Mouse (Mus musculus): ENCODE data around the gene Plin5.
"Not testable (repeated sequence)": the region's sequence is repeated elsewhere in the genome, so short reads cannot be mapped to it uniquely, and the experiment has no call there.

Gene Plin5

DNA sequence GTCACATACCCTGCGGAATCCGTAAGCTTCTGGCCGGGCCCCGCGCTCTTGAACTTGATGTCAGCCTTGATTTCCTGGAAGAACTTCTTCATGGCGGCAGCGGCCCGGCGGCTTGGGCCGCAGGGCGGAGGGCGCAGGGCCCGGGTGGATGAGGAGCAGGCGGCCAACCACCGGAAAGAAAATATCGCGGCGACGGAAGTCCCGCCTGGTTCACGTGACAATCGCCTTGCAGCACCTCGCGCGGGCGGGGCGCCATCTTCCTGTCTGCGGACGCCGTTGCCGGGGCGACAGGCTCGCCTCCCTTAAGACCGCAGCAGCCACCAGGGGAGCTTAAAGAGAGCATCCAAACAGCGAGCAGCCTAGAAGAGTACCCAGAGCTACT is 42.6 kb downstream of the Plin5 start, which contains the start of gene Ubxn6:
Gene Ubxn6, minus strand, starts transcription at position 202 of the 382 bp plus-strand sequence.
- ATAC-seq (ENCODE audit: insufficient number of reproducible peaks, low FRiP score, low TSS enrichment) = peak; percentile 34

- no peak; the same call in 1 of the 2 replicates for ATAC-seq (ENCODE audit: insufficient number of reproducible peaks, low FRiP score, low TSS enrichment)
Measured at GRCm38 (mm10) chr17:56074097-56074826, 43.1 kb downstream of the Plin5 start.

DNA sequence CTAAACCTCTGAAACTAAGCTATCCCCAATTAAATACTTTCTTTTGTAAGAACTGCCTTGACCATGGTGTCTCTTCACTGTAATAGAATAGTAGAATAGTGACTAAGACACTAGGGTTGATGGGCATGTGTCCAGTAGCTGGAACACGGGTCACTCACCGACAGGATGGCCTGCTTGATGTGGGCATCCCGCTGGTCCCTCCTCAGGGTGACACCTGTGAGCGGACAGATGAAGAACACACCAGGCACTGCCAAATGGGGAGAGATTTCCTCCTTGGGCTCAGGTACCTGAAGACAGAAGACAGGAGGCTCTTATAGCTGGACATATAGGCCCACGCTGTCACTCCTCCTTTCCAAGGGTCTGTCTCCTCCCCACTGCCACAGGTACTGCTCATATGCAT is 45.2 kb downstream of the Plin5 start:
- ATAC-seq (ENCODE audit: insufficient number of reproducible peaks, low FRiP score, low TSS enrichment) = no peak

GRCm38 (mm10) chr17:56071126-56071525 is 46.3 kb downstream of the Plin5 start:
- ATAC-seq (ENCODE audit: insufficient number of reproducible peaks, low FRiP score, low TSS enrichment) = no peak

- ATAC-seq (ENCODE audit: insufficient number of reproducible peaks, low FRiP score, low TSS enrichment) = no peak
Measured at GRCm38 (mm10) chr17:56069066-56069465, 48.3 kb downstream of the Plin5 start.

GRCm38 (mm10) chr17:56066451-56066850 is 50.9 kb downstream of the Plin5 start:
- ATAC-seq (ENCODE audit: insufficient number of reproducible peaks, low FRiP score, low TSS enrichment) = no peak

GRCm38 (mm10) chr17:56065715-56066114 is 51.7 kb downstream of the Plin5 start:
- ATAC-seq (ENCODE audit: insufficient number of reproducible peaks, low FRiP score, low TSS enrichment) = not testable (repeated sequence)

DNA sequence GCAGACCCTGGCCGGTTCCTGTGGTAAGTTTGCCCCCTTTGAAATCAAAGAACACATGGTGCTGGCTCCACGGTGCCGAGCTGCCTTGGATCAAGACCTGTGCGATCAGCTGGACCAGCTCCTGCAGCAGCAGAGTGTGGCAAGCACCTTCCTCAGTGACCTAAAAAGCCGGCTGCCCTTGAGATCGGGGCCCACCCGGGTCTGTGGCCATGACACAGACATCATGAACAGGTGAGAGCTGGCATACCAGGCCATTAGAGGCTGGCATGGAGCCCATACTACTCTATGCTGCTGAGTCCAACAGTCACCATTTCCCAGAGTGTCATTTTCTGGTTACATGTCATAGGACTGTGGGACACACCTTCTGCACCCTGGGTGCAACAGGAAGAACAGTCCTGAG is 55.3 kb downstream of the Plin5 start:
- ATAC-seq (ENCODE audit: insufficient number of reproducible peaks, low FRiP score, low TSS enrichment) = no peak

Measured in cerebellum, adult (tissue).